Mouse (Mus musculus): ENCODE data around the gene Ror2.

DNA sequence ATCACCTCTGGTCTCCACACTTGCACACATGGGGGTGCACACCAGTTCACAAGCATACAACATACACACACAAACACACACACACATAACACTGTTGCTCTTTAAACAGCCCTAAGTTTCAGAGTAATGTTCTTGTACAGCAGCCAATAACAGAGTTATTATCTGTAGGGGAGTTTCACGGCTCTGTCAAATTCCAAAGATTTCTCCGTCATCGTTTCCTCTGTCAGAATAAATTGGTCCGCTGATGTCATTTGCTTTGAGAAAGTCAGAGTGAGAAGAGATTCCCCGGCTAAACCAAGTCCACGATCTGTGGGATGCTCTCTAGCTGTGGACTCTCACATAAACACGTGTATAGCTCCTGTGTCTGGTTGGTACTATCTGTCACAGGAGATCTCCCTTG lies 59.5 kb downstream of the Ror2 start:
- TF ChIP-seq POLR2A (IDR thresholded peaks at IDR 0.05; ENCODE audit: borderline replicate concordance, control insufficient read depth, low read depth, low read length) (no peak), CTCF (IDR thresholded peaks at IDR 0.05; ENCODE audit: control insufficient read depth, insufficient read depth, low read length) (no peak)

Measured in bone marrow, adult 2 months (tissue).